Mouse (Mus musculus) myocyte (in vitro differentiated cells): ENCODE measurements around the gene Slc13a3. TPM values are rescaled to one million over a fixed set of nuclear protein-coding genes. Genes with fewer than 3 reads are reported as not detected.

Source experiments
- H3K27me3 ChIP-seq: one replicate; pipeline ENCODE4 v1.6.1; 2011; ENCODE audit not compliant: control insufficient read depth, insufficient read depth, insufficient read length
- H3K36me3 ChIP-seq: one replicate; pipeline ENCODE4 v1.6.1; 2011; ENCODE audit not compliant: control insufficient read depth, insufficient read depth
- H3K4me2 ChIP-seq: one replicate; pipeline ENCODE4 v1.6.1; 2011; ENCODE audit warnings: low read depth, control low read depth
- H3K4me3 ChIP-seq: one replicate; pipeline ENCODE4 v1.5.1; 2011; ENCODE audit warnings: mild to moderate bottlenecking, control low read depth, moderate library complexity
- H3K79me2 ChIP-seq: one replicate; pipeline ENCODE4 v1.6.1; 2011; ENCODE audit not compliant: control insufficient read depth, insufficient read depth
- H3ac ChIP-seq: one replicate; pipeline ENCODE4 v1.6.1; 2011; ENCODE audit not compliant: control insufficient read depth, insufficient read length
- CEBPB ChIP-seq: IDR thresholded peaks from 2 replicates; pipeline ENCODE4 v1.6.1; 2011; ENCODE audit warnings: mild to moderate bottlenecking, moderate library complexity; ENCODE audit not compliant: poor library complexity, insufficient read depth, severe bottlenecking
- E2F4 ChIP-seq: IDR thresholded peaks from one replicate; pipeline ENCODE4 v1.6.1; 2011; ENCODE audit warnings: mild to moderate bottlenecking, control low read depth, moderate library complexity; ENCODE audit not compliant: insufficient read depth
- MAX ChIP-seq: IDR thresholded peaks from one replicate; pipeline ENCODE4 v1.6.1; 2011; ENCODE audit warnings: low read depth, mild to moderate bottlenecking, control low read depth
- MYOD1 ChIP-seq, 3 experiments: IDR thresholded peaks; one replicate each; pipeline ENCODE4 v1.6.1; 2011; ENCODE audit warnings: control low read depth in 2 of 3, low read depth in 2 of 3, mild to moderate bottlenecking in 2 of 3, moderate library complexity in 1 of 3; ENCODE audit not compliant: insufficient read length in 2 of 3, control insufficient read depth in 1 of 3
- MYOG ChIP-seq, 3 experiments: IDR thresholded peaks; one replicate each; pipeline ENCODE4 v1.6.1; 2011; ENCODE audit warnings: control low read depth in 2 of 3, low read depth in 2 of 3, mild to moderate bottlenecking in 2 of 3; ENCODE audit not compliant: insufficient read length in 2 of 3, control insufficient read depth in 1 of 3, insufficient read depth in 1 of 3
- POLR2A ChIP-seq: IDR thresholded peaks from one replicate; pipeline ENCODE4 v1.6.1; 2011; ENCODE audit warnings: low read depth, mild to moderate bottlenecking, control low read depth, moderate library complexity; ENCODE audit not compliant: insufficient read length
- POLR2AphosphoS2 ChIP-seq: IDR thresholded peaks from one replicate; pipeline ENCODE4 v1.6.1; 2011; ENCODE audit warnings: low read depth, control low read depth; ENCODE audit not compliant: insufficient read length
- REST ChIP-seq: IDR thresholded peaks from one replicate; pipeline ENCODE4 v1.6.1; 2011; ENCODE audit warnings: mild to moderate bottlenecking, control low read depth, moderate library complexity; ENCODE audit not compliant: insufficient read depth, insufficient read length
- SRF ChIP-seq: IDR thresholded peaks from one replicate; pipeline ENCODE4 v1.6.1; 2011; ENCODE audit warnings: low read depth; ENCODE audit not compliant: control insufficient read depth, insufficient read length
- TCF12 ChIP-seq: IDR thresholded peaks from one replicate; pipeline ENCODE4 v1.6.1; 2011; ENCODE audit warnings: mild to moderate bottlenecking, control low read depth; ENCODE audit not compliant: poor library complexity, insufficient read depth, severe bottlenecking
- TCF3 ChIP-seq: IDR thresholded peaks from one replicate; pipeline ENCODE4 v1.6.1; 2011; ENCODE audit warnings: low read depth, control low read depth; ENCODE audit not compliant: insufficient read length
- USF1 ChIP-seq: IDR thresholded peaks from one replicate; pipeline ENCODE4 v1.6.1; 2011; ENCODE audit warnings: low read depth, mild to moderate bottlenecking, control low read depth, moderate library complexity
- polyA plus RNA-seq: library from polyadenylated mRNA; unstranded; fragments of >200 nt; fragmentation: generic; extraction: Trizol; gene quantifications from one replicate; pipeline ENCODE4 v1.2.1, GENCODE M21; 2012; ENCODE audit warnings: missing spikeins

The Slc13a3 gene
- polyA plus RNA-seq, 1 experiment = 0.04 TPM

GRCm38 (mm10) chr2:165376001-165376400, 97.0 kb downstream of the Slc13a3 start:
- Histone ChIP-seq H3K4me3 (no peak overlapping the region), H3ac (no peak overlapping the region), H3K4me2 (no peak overlapping the region), H3K27me3 (no peaks in the 10 kb centered on the region), H3K36me3 (peaks cover 8% of the 10 kb centered on the region), H3K79me2 (no peaks in the 10 kb centered on the region)
- TF ChIP-seq TCF12 = no peak
- no peak for TF ChIP-seq MAX
- TF ChIP-seq USF1 = no peak
- no peak for TF ChIP-seq POLR2A
- no peak for TF ChIP-seq TCF3
- no peak for TF ChIP-seq CEBPB
- no peak for TF ChIP-seq REST
- no peak for TF ChIP-seq E2F4
- no peak for TF ChIP-seq POLR2AphosphoS2
- no peak for TF ChIP-seq MYOG (IDR thresholded peaks at IDR 0.05; ENCODE audit: control insufficient read depth in 1 of 3, insufficient read depth in 1 of 3, insufficient read length in 2 of 3, low read depth in 2 of 3)
- TF ChIP-seq MYOD1 (IDR thresholded peaks at IDR 0.05; ENCODE audit: control insufficient read depth in 1 of 3, insufficient read length in 2 of 3, low read depth in 2 of 3) = no peak
- no peak for TF ChIP-seq SRF

- H3K36me3 ChIP-seq = peaks cover 8% of the 10 kb centered on the region
- H3K79me2 ChIP-seq = no peaks in the 10 kb centered on the region
- no peaks in the 10 kb centered on the region for H3K27me3 ChIP-seq
- no peak overlapping the region for H3K4me2 ChIP-seq
- H3ac ChIP-seq = no peak overlapping the region
- no peak overlapping the region for H3K4me3 ChIP-seq
- TF ChIP-seq TCF3 = no peak
- no peak for TF ChIP-seq TCF12
- TF ChIP-seq POLR2A = no peak
- TF ChIP-seq MYOG (IDR thresholded peaks at IDR 0.05; ENCODE audit: control insufficient read depth in 1 of 3, insufficient read depth in 1 of 3, insufficient read length in 2 of 3, low read depth in 2 of 3) = no peak
- TF ChIP-seq MYOD1 (IDR thresholded peaks at IDR 0.05; ENCODE audit: control insufficient read depth in 1 of 3, insufficient read length in 2 of 3, low read depth in 2 of 3) = no peak
Measured at GRCm38 (mm10) chr2:165375478-165375877, 97.6 kb downstream of the Slc13a3 start.

- no peaks in the 10 kb centered on the region for H3K36me3 ChIP-seq
- H3K4me2 ChIP-seq = no peak overlapping the region
- no peak for TF ChIP-seq MAX
- H3K27me3 ChIP-seq = peaks cover 18% of the 10 kb centered on the region
- H3ac ChIP-seq = no peak overlapping the region
- H3K79me2 ChIP-seq = no peaks in the 10 kb centered on the region
- no peak overlapping the region for H3K4me3 ChIP-seq
Measured at GRCm38 (mm10) chr2:165371066-165371465, 102.0 kb downstream of the Slc13a3 start.

- TF ChIP-seq REST = no peak
- no peak for TF ChIP-seq MAX
- TF ChIP-seq MYOG (IDR thresholded peaks at IDR 0.05; ENCODE audit: control insufficient read depth in 1 of 3, insufficient read depth in 1 of 3, insufficient read length in 2 of 3, low read depth in 2 of 3) = no peak
- no peak for TF ChIP-seq TCF3
- TF ChIP-seq USF1 = no peak
- no peak for TF ChIP-seq POLR2AphosphoS2
- no peak for TF ChIP-seq POLR2A
- no peak for TF ChIP-seq TCF12
- no peak for TF ChIP-seq E2F4
- TF ChIP-seq MYOD1 (IDR thresholded peaks at IDR 0.05; ENCODE audit: control insufficient read depth in 1 of 3, insufficient read length in 2 of 3, low read depth in 2 of 3) = no peak
- no peak for TF ChIP-seq CEBPB
- no peak for TF ChIP-seq SRF
- H3K27me3 ChIP-seq = peaks cover 18% of the 10 kb centered on the region
- H3K4me3 ChIP-seq = no peak overlapping the region
- H3K36me3 ChIP-seq = no peaks in the 10 kb centered on the region
- no peak overlapping the region for H3ac ChIP-seq
- H3K4me2 ChIP-seq = no peak overlapping the region
- H3K79me2 ChIP-seq = no peaks in the 10 kb centered on the region
Measured at GRCm38 (mm10) chr2:165370348-165370747, 102.7 kb downstream of the Slc13a3 start.

- TF ChIP-seq CEBPB = no peak
- no peak for TF ChIP-seq E2F4
- no peak for TF ChIP-seq POLR2A
- no peak for TF ChIP-seq USF1
- no peak for TF ChIP-seq POLR2AphosphoS2
- no peak for TF ChIP-seq MYOG (IDR thresholded peaks at IDR 0.05; ENCODE audit: control insufficient read depth in 1 of 3, insufficient read depth in 1 of 3, insufficient read length in 2 of 3, low read depth in 2 of 3)
- TF ChIP-seq TCF12 = no peak
- no peak for TF ChIP-seq TCF3
- TF ChIP-seq MYOD1 (IDR thresholded peaks at IDR 0.05; ENCODE audit: control insufficient read depth in 1 of 3, insufficient read length in 2 of 3, low read depth in 2 of 3) = no peak
- no peak for TF ChIP-seq MAX
- TF ChIP-seq SRF = no peak
- no peak for TF ChIP-seq REST
- Histone ChIP-seq H3K36me3 (no peaks in the 10 kb centered on the region), H3K27me3 (peaks cover 19% of the 10 kb centered on the region), H3K4me3 (no peak within 1 kb of the TSS), H3K79me2 (no peaks in the 10 kb centered on the region), H3ac (no peak within 1 kb of the TSS), H3K4me2 (peak within 1 kb of the TSS; percentile 61)
Measured at GRCm38 (mm10) chr2:165368496-165368895, 104.5 kb downstream of the Slc13a3 start, which contains the start of gene Zfp663. Zfp663 (minus strand) TSS chr2:165368729.
